Comparison of ENCODE assay signal across 10 mouse cellular contexts in the genomic region with DNA sequence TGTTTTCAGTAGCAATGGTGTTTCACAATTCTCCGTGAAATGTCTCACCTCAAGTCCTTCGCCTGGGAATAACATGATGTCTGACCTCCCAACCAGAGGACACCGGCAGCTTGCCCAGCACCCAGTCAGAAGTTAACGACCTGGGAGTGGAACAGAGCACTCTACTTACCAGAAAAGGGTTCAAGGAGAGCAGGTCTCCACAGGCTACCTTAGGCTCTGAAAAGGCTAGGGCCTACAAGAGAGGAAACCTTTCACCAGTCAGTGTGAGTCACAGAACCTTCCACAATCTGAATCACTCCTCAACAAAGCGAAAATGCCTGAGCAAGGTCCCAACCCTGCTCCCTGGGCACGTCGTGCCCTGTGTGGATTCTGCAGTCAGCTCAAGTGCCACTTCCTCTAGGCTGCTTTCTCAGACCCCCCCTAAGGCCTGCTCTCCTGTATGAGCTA. TPM values are rescaled to one million over a fixed set of nuclear protein-coding genes. Genes with fewer than 3 reads are reported as not detected.
A peak's percentile ranks its signal among the peaks of the same experiment; 100 is the strongest.
DNase-seq lines count a peak whose midpoint lies in the region; ATAC-seq and TF ChIP-seq lines count a peak whose summit lies in the region.
"Had no signal": no experiment of that assay in that cellular context is flagged by ENCODE, and none has a peak within 500 bp of the region (broad histone marks: within the 10 kb centered on the region; RNA-seq: fewer than 3 reads in every experiment).

No protein-coding gene starts in this region.

- H3K36me3 ChIP-seq in liver, adult 2 months (ENCODE audit: control insufficient read depth, insufficient read depth, low read length), result no peaks in the 10 kb centered on the region
- peaks cover 35% of the 10 kb centered on the region for H3K36me3 ChIP-seq in liver, embryonic 12.5 days
- H3K36me3 ChIP-seq in thymus, adult 2 months (ENCODE audit: control insufficient read depth, insufficient read depth, low read length), result peaks cover 11% of the 10 kb centered on the region

- H3K27ac ChIP-seq in liver, adult 2 months (replicated peaks; ENCODE audit: insufficient read depth, low read depth, low read length), result peak overlapping the region; percentile 72
- peak overlapping the region; percentile 55; the same call in 1 of the 2 replicates for H3K27ac ChIP-seq in liver, embryonic 12.5 days
- H3K27ac ChIP-seq in thymus, adult 2 months (ENCODE audit: control insufficient read depth, insufficient read depth, low read length), result peak overlapping the region; percentile 81
- H3K27ac ChIP-seq: hindbrain, embryonic 14.5 days had no signal

- peaks cover 68% of the 10 kb centered on the region for H3K4me1 ChIP-seq in liver, adult 2 months (ENCODE audit: control insufficient read depth, insufficient read depth, low read length)
- peaks cover 98% of the 10 kb centered on the region for H3K4me1 ChIP-seq in liver, embryonic 12.5 days
- H3K4me1 ChIP-seq in thymus, adult 2 months (replicated peaks; ENCODE audit: control insufficient read depth, insufficient read depth, low read length), result peaks cover 76% of the 10 kb centered on the region

- no peak overlapping the region for H3K4me2 ChIP-seq in liver, embryonic 12.5 days
- H3K4me2 ChIP-seq: hindbrain, embryonic 14.5 days had no signal

- peaks cover 78% of the 10 kb centered on the region for H3K79me2 ChIP-seq in liver, adult 2 months (ENCODE audit: control insufficient read depth, insufficient read depth, low read length)

- no peak overlapping the region for H3K4me3 ChIP-seq in liver, adult 2 months (ENCODE audit: insufficient read depth, low read depth, low read length)
- H3K4me3 ChIP-seq in liver, embryonic 12.5 days, result no peak overlapping the region
- H3K4me3 ChIP-seq in thymus, adult 2 months (ENCODE audit: control insufficient read depth, insufficient read depth, low read length), result no peak overlapping the region
- H3K4me3 ChIP-seq: erythroblast, embryonic 14.5 days had no signal

- TF ChIP-seq CTCF in liver, adult 2 months (IDR thresholded peaks at IDR 0.05; ENCODE audit: low read depth, low read length), result no peak
- no peak for TF ChIP-seq CTCF in thymus, adult 2 months (IDR thresholded peaks at IDR 0.05; ENCODE audit: borderline replicate concordance, control insufficient read depth, extremely low read depth, insufficient read depth, low read length, poor library complexity)

- no peaks in the 10 kb centered on the region for H3K27me3 ChIP-seq in liver, adult 2 months (ENCODE audit: control insufficient read depth, insufficient read depth, low read length)
- no peaks in the 10 kb centered on the region for H3K27me3 ChIP-seq in liver, embryonic 12.5 days (replicated peaks)
- H3K27me3 ChIP-seq in thymus, adult 2 months (ENCODE audit: control insufficient read depth, insufficient read depth, low read length), result no peaks in the 10 kb centered on the region

- no peak for TF ChIP-seq POLR2A in liver, adult 2 months (IDR thresholded peaks at IDR 0.05; ENCODE audit: extremely low read depth, insufficient read depth, low read length)
- TF ChIP-seq POLR2A in thymus, adult 2 months (IDR thresholded peaks at IDR 0.05; ENCODE audit: control insufficient read depth, extremely low read depth, insufficient read depth, low read length, poor library complexity), result no peak

- WGBS in liver, adult 2 months, result 10% methylated on average over 7 of the region's 7 CpGs
- WGBS in liver, embryonic 12.5 days (ENCODE audit: insufficient replicate concordance), result 71% methylated on average over 7 of the region's 7 CpGs
- WGBS in thymus, adult 2 months, result 49% methylated on average over 7 of the region's 7 CpGs

- no peak for ATAC-seq in liver, embryonic 12.5 days

- no peaks in the 10 kb centered on the region for H3K9me3 ChIP-seq in liver, embryonic 12.5 days (replicated peaks)

- peak; percentile 72 to 89 for DNase-seq in adrenal gland, adult (ENCODE audit: inconsistent age in 2 of 2, low spot score in 1 of 2)
- DNase-seq in adrenal gland, postnatal 25 days, result no peak
- DNase-seq in liver, adult 2 months (ENCODE audit: extremely low read depth, low read depth, low spot score), result peak; percentile 98
- DNase-seq in liver, result no peak
- peak; percentile 45 for DNase-seq in thymus, adult 2 months
- DNase-seq in cerebellum, adult 9-11 months, result no peak
- no peak for DNase-seq in layer of hippocampus, postnatal 25 days (ENCODE audit: extremely low spot score in 1 of 2, low spot score in 1 of 2)

- H3K9ac ChIP-seq in liver, adult 2 months (ENCODE audit: low read depth, low read length), result no peak overlapping the region
- no peak overlapping the region for H3K9ac ChIP-seq in liver, embryonic 12.5 days
- H3K9ac ChIP-seq: hindbrain, embryonic 14.5 days had no signal

RNA-seq across cellular contexts. Expression of a gene that starts 9.5 kb away (rescaled TPM):
- total RNA-seq in adrenal gland, postnatal 25 days (2021), result 325 and 352 TPM in 2 replicates
- 54.4 and 69.5 TPM in 2 replicates for total RNA-seq in liver, adult 2 months (2014; rRNA removed)
- polyA plus RNA-seq in liver, adult 2 months (2012; rRNA removed), result 22.5 and 24.1 TPM in 2 replicates
- polyA plus RNA-seq in liver, embryonic 12.5 days (2016; fragmentation: Nextera tagmentation; extraction: Ambion mirVana), result 32.5 and 34.2 TPM in 2 replicates
- 167 and 193 TPM in 2 replicates for polyA plus RNA-seq in thymus, adult 2 months (2012; rRNA removed)
- total RNA-seq in layer of hippocampus, postnatal 25 days (2021), result 10 to 100 TPM; 75.0 to 90.2 TPM

Comparison
In these comparisons a context has a peak if more than half of its experiments do, and no peak if none do; other contexts are left out.
1. DNase-seq: peak in adrenal gland, adult (2 of 2), liver, adult 2 months (single experiment) and thymus, adult 2 months (single experiment); none in adrenal gland, postnatal 25 days (single experiment), liver (single experiment), cerebellum, adult 9-11 months (single experiment) and layer of hippocampus, postnatal 25 days (0 of 2).
2. Peak in every context shown above with its lines, with median percentiles within 50 percentile points of each other: H3K27ac ChIP-seq.